Mouse (Mus musculus): ENCODE measurements around the gene Cbr3. TPM values are rescaled to one million over a fixed set of nuclear protein-coding genes. Genes with fewer than 3 reads are reported as not detected.
A peak's percentile ranks its signal among the peaks of the same experiment; 100 is the strongest.
"Not testable (repeated sequence)": the region's sequence is repeated elsewhere in the genome, so short reads cannot be mapped to it uniquely, and the experiment has no call there.

The Cbr3 gene
- polyA plus RNA-seq, 1 experiment from 2014 or later: 1.6 TPM

DNA sequence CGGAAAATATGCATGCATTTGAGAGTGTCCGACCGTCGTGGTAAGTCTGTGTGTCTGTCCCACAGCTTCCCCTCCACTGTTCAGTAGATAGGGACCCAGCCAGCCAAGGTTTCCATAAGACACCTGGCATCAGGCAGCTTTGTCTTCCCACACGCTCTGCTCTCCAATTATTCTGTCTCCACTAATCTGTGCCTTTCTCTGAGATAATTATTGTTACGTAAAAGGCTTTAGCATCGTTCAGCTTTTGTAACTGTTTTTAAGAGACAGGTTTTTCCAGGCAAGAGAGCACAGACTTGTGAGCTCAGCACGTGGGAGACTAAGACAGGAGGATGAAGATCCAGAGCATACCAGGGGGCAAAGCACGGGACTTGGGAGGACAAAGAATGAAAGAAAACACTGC is 3.9 kb upstream of the Cbr3 start:
- no peak overlapping the region for H3K4me3 ChIP-seq (replicated peaks; ENCODE audit: low read length)
- no peaks in the 10 kb centered on the region for H3K9me3 ChIP-seq (ENCODE audit: control insufficient read depth, low read length)
- no peaks in the 10 kb centered on the region for H3K36me3 ChIP-seq (ENCODE audit: control insufficient read depth, insufficient read depth)
- ATAC-seq: no peak
- H3K9ac ChIP-seq (replicated peaks; ENCODE audit: low read depth, low read length): no peak overlapping the region
- peaks cover 18% of the 10 kb centered on the region for H3K4me1 ChIP-seq (replicated peaks; ENCODE audit: control insufficient read depth, insufficient read depth, low read length)
- H3K27ac ChIP-seq (ENCODE audit: low read length): no peak overlapping the region
- no peak overlapping the region for H3K4me2 ChIP-seq (ENCODE audit: low read length)
- 42% methylated on average over 9 of the region's 9 CpGs for WGBS
- H3K27me3 ChIP-seq (replicated peaks; ENCODE audit: control insufficient read depth, insufficient read depth, low read length): peaks cover 19% of the 10 kb centered on the region

DNA sequence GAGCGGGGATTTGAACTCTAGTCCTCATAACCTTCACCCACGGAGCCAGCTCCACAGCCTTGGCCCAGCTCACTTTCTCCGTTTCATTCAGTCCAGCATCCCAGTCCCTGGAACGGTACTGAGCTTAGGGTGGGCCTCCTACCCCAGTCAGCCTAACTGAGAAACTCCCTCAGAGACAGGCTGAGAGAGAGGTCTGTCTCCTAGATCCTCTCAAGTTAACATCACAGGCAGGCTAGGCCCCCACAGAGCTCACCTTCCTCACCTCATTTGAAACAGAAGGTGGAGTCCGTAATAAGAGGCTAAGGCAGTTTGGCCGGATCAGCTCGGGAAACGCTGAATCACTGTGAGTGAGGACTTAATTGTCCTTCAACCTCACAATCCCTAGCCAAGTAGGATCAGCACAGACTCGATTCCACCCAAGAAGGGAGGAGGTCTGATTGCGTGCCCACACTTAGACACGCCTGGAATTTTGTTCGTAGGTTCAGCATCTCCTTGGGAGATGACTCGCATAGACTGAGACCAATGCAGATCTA is 793 bp upstream of the Cbr3 start:
- H3K27me3 ChIP-seq (replicated peaks; ENCODE audit: control insufficient read depth, insufficient read depth, low read length): peaks cover 32% of the 10 kb centered on the region
- no peaks in the 10 kb centered on the region for H3K36me3 ChIP-seq (ENCODE audit: control insufficient read depth, insufficient read depth)
- no peak for ATAC-seq
- peak overlapping the region; percentile 33 for H3K4me3 ChIP-seq (replicated peaks; ENCODE audit: low read length)
- H3K9ac ChIP-seq (replicated peaks; ENCODE audit: low read depth, low read length): no peak overlapping the region
- H3K4me1 ChIP-seq (replicated peaks; ENCODE audit: control insufficient read depth, insufficient read depth, low read length): peaks cover 20% of the 10 kb centered on the region
- H3K9me3 ChIP-seq (ENCODE audit: control insufficient read depth, low read length): no peaks in the 10 kb centered on the region; the same call in 1 of the 2 replicates
- peak overlapping the region; percentile 65; the same call in 1 of the 2 replicates for H3K4me2 ChIP-seq (ENCODE audit: low read length)
- H3K27ac ChIP-seq (ENCODE audit: low read length): no peak overlapping the region
- WGBS: 22% methylated on average over 13 of the region's 13 CpGs

DNA sequence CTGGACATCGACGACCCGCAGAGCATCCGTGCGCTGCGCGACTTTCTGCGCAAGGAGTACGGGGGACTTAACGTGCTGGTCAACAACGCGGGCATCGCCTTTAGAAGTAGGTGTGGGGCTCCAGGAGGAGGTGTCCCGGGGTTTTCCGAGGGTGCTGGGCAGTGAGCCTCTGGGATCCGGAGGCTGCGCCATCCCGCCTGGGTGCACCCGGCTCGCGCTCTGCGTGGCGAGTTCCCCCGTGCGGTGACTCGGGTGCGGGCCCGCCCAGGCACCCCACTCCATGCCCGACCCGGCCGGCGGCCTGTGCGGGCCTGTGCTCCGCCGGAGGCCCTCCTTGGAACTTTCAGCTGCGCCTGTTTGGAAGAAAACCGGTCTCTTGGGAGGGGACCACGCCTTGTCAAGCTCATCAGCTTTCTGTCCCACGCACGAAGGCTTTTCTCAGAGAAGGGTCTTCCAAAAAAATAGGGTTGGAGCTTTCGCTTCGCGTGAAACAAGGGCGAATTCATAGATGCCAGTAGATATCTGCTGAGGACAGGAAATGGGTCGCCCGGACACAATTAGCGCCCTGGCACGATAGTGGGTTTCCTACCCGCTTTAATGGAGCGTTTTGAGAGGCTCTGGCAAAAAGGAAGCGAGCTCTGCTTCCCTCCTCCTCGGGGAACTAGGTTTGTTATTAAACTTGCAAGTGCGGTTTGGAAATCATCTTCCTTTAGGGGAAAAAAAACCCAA is 657 bp downstream of the Cbr3 start:
- Histone ChIP-seq H3K4me3 (replicated peaks; ENCODE audit: low read length) (peak overlapping the region; percentile 33), H3K27me3 (replicated peaks; ENCODE audit: control insufficient read depth, insufficient read depth, low read length) (peaks cover 32% of the 10 kb centered on the region), H3K4me1 (replicated peaks; ENCODE audit: control insufficient read depth, insufficient read depth, low read length) (peaks cover 20% of the 10 kb centered on the region), H3K9ac (replicated peaks; ENCODE audit: low read depth, low read length) (peak overlapping the region; percentile 8), H3K27ac (ENCODE audit: low read length) (no peak overlapping the region), H3K9me3 (ENCODE audit: control insufficient read depth, low read length) (no peaks in the 10 kb centered on the region; the same call in 1 of the 2 replicates), H3K4me2 (ENCODE audit: low read length) (peak overlapping the region; percentile 65), H3K36me3 (ENCODE audit: control insufficient read depth, insufficient read depth) (no peaks in the 10 kb centered on the region)
- 0 out of 2 replicates have a peak, but pooled peaks have one; percentile 51 for ATAC-seq
- under 1% methylated on average over 50 of the region's 53 CpGs for WGBS

DNA sequence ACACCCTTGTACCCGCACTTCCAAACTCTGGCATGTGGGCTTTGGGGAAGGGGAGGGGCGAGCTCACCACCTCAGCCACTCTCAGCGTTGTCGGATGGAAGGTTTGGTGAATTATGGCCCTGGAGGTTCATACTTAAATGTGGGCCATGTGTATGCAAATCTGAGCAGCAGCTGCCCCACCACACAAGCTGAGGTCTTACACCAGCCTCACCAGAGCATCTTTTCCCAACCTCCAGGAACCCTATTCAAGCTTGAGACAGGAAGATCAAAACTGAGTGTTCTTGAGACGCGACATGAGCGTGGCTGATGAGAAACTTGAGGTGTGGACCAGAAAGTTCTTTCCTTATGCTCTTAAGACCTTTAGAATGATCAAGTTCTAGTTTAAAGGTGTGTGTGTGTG is 1.4 kb downstream of the Cbr3 start:
- peak overlapping the region; percentile 65; the same call in 1 of the 2 replicates for H3K4me2 ChIP-seq (ENCODE audit: low read length)
- H3K9me3 ChIP-seq (ENCODE audit: control insufficient read depth, low read length): no peaks in the 10 kb centered on the region; the same call in 1 of the 2 replicates
- whole genome bisulfite sequencing: 32% methylated on average over 7 of the region's 7 CpGs
- H3K9ac ChIP-seq (replicated peaks; ENCODE audit: low read depth, low read length): no peak overlapping the region
- no peak overlapping the region for H3K27ac ChIP-seq (ENCODE audit: low read length)
- H3K36me3 ChIP-seq (ENCODE audit: control insufficient read depth, insufficient read depth): no peaks in the 10 kb centered on the region
- peaks cover 20% of the 10 kb centered on the region for H3K4me1 ChIP-seq (replicated peaks; ENCODE audit: control insufficient read depth, insufficient read depth, low read length)
- ATAC-seq: no peak
- no peak overlapping the region for H3K4me3 ChIP-seq (replicated peaks; ENCODE audit: low read length)
- H3K27me3 ChIP-seq (replicated peaks; ENCODE audit: control insufficient read depth, insufficient read depth, low read length): peaks cover 32% of the 10 kb centered on the region

DNA sequence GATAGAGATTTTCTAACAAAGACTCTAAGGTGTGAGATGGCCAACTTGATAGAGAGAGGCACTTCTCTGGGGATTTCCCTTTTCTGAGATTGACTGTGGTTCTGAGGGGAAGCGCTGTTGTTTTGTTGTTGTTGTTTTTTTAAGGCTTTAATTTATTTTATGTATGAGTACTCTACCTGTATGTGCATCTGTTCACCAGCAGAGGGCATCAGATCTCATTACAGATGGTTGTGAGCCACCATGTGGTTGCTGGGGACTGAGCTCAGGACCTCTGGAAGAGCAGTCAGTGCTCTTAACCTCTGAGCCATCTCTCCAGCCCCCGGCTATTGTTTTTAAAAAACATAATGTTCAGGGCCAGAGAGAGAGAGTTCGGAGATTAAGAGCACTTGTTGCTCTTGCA is 2.8 kb downstream of the Cbr3 start:
- H3K4me1 ChIP-seq (replicated peaks; ENCODE audit: control insufficient read depth, insufficient read depth, low read length): peaks cover 20% of the 10 kb centered on the region
- H3K4me3 ChIP-seq (replicated peaks; ENCODE audit: low read length); H3K9ac ChIP-seq (replicated peaks; ENCODE audit: low read depth, low read length); H3K9me3 ChIP-seq (ENCODE audit: control insufficient read depth, low read length); H3K4me2 ChIP-seq (ENCODE audit: low read length); H3K27ac ChIP-seq (ENCODE audit: low read length); H3K36me3 ChIP-seq (ENCODE audit: control insufficient read depth, insufficient read depth); ATAC-seq: not testable (repeated sequence)
- 98% methylated on average over 3 of the region's 3 CpGs for WGBS
- H3K27me3 ChIP-seq (replicated peaks; ENCODE audit: control insufficient read depth, insufficient read depth, low read length): peaks cover 30% of the 10 kb centered on the region

DNA sequence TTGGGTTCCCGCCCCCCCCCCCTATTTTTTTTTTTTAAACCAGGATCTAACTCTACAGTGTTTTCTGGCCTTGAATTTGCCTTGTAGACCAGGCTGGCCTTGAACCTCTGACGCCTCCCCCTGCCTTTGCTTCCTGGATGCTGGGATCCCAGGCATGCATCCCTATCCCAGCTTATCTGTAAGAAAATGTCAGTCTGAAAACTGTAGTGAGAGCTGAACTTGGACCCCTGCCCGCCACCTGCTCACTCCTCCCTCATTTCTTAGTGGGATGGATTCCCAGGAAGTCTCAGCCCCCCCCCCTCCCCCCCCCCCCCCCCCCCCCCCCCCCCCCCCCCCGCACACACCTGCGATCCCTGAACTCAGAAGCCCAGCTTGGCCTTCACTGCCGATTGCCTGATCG is 3.4 kb downstream of the Cbr3 start:
- H3K27me3 ChIP-seq (replicated peaks; ENCODE audit: control insufficient read depth, insufficient read depth, low read length): peaks cover 25% of the 10 kb centered on the region
- no peak overlapping the region for H3K4me2 ChIP-seq (ENCODE audit: low read length)
- no peaks in the 10 kb centered on the region for H3K36me3 ChIP-seq (ENCODE audit: control insufficient read depth, insufficient read depth)
- H3K9me3 ChIP-seq (ENCODE audit: control insufficient read depth, low read length): no peaks in the 10 kb centered on the region; the same call in 1 of the 2 replicates
- 96% methylated on average over 5 of the region's 7 CpGs for WGBS
- ATAC-seq: no peak
- no peak overlapping the region for H3K9ac ChIP-seq (replicated peaks; ENCODE audit: low read depth, low read length)
- peaks cover 20% of the 10 kb centered on the region for H3K4me1 ChIP-seq (replicated peaks; ENCODE audit: control insufficient read depth, insufficient read depth, low read length)
- H3K4me3 ChIP-seq (replicated peaks; ENCODE audit: low read length): no peak overlapping the region
- H3K27ac ChIP-seq (ENCODE audit: low read length): no peak overlapping the region

DNA sequence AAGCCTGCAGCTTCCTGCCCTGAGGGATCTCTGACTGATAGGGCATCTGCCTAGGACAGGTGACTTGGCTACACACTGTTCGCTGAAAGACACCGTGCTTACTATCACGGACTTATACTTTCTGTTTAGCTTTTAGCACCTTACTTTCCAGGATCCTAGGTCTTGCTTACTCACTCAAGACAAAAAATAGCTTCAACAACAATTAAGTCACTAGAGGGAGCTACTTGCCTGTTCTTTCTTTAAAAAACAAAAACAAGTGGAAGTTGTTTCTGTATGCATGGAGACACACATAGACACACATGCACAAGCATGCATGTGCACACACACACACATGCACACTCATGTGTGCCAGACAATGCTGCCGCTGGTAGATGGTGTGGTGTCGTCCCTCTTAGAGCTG is 3.9 kb downstream of the Cbr3 start:
- H3K4me2 ChIP-seq (ENCODE audit: low read length): no peak overlapping the region
- H3K4me1 ChIP-seq (replicated peaks; ENCODE audit: control insufficient read depth, insufficient read depth, low read length): peaks cover 20% of the 10 kb centered on the region
- ATAC-seq: no peak
- H3K27ac ChIP-seq (ENCODE audit: low read length): no peak overlapping the region
- H3K9me3 ChIP-seq (ENCODE audit: control insufficient read depth, low read length): no peaks in the 10 kb centered on the region; the same call in 1 of the 2 replicates
- no peaks in the 10 kb centered on the region for H3K36me3 ChIP-seq (ENCODE audit: control insufficient read depth, insufficient read depth)
- H3K27me3 ChIP-seq (replicated peaks; ENCODE audit: control insufficient read depth, insufficient read depth, low read length): peaks cover 20% of the 10 kb centered on the region
- 53% methylated on average over 5 of the region's 5 CpGs for WGBS
- no peak overlapping the region for H3K9ac ChIP-seq (replicated peaks; ENCODE audit: low read depth, low read length)
- no peak overlapping the region for H3K4me3 ChIP-seq (replicated peaks; ENCODE audit: low read length)

DNA sequence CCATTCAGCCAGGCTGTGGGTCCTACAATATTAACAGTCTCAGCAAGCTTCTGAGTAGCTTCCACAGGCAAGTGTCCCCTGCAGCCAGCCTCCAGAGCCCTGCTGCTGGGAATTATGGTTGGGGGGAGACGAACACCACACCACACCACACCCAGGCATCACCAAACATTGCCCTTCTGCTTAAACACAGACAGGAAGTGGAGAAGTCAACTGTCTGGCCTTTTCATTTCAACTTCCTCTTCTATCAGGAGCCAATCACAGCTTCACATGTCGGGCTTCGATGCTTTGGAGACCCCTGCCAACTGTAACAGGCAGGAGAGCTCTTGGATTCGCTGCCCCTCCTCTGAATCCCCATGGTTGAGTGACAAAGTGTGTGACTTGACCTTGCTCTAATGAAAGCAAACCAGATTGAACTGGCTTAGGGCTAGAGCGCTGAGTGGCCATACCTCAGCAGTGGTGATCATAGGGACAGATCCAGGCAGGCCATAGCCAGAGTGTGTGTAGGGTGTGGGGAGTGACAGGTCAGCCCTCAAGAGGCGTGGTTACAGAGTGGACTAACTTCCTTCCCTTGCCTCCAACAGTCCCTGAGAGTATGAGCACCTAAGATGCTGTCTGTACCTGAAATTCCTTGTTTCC is 8.3 kb downstream of the Cbr3 start:
- Histone ChIP-seq H3K9ac (replicated peaks; ENCODE audit: low read depth, low read length) (no peak overlapping the region), H3K9me3 (ENCODE audit: control insufficient read depth, low read length) (no peaks in the 10 kb centered on the region), H3K27ac (ENCODE audit: low read length) (no peak overlapping the region), H3K4me2 (ENCODE audit: low read length) (no peak overlapping the region), H3K27me3 (replicated peaks; ENCODE audit: control insufficient read depth, insufficient read depth, low read length) (no peaks in the 10 kb centered on the region; the same call in 1 of the 2 replicates), H3K4me3 (replicated peaks; ENCODE audit: low read length) (no peak overlapping the region), H3K4me1 (replicated peaks; ENCODE audit: control insufficient read depth, insufficient read depth, low read length) (no peaks in the 10 kb centered on the region), H3K36me3 (ENCODE audit: control insufficient read depth, insufficient read depth) (no peaks in the 10 kb centered on the region)
- ATAC-seq: no peak
- WGBS: 81% methylated on average over 6 of the region's 6 CpGs

DNA sequence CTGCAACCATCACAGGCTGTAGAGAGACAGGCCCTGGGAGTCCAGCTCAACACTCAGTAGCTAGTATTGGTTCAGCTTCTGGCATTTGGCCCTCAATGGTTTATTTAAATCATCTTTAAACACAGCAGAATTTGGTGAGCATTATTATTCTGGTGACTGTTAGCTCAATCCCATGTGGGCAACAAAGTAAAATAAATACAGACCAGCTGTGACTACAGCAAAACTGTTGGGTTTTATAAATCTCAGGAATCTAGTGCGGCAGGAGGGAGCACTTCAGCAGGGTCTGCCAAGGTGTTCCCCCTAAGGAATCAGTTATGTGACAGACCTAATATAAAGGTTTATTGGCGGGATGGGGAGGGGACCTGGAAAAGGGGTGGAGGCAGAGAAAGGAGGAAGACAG is 9.7 kb downstream of the Cbr3 start:
- no peak for ATAC-seq
- 84% methylated on average over 2 of the region's 2 CpGs for WGBS
- no peak overlapping the region for H3K4me3 ChIP-seq (replicated peaks; ENCODE audit: low read length)
- no peaks in the 10 kb centered on the region; the same call in 1 of the 2 replicates for H3K27me3 ChIP-seq (replicated peaks; ENCODE audit: control insufficient read depth, insufficient read depth, low read length)
- H3K36me3 ChIP-seq (ENCODE audit: control insufficient read depth, insufficient read depth): no peaks in the 10 kb centered on the region
- H3K4me2 ChIP-seq (ENCODE audit: low read length): no peak overlapping the region
- H3K4me1 ChIP-seq (replicated peaks; ENCODE audit: control insufficient read depth, insufficient read depth, low read length): no peaks in the 10 kb centered on the region
- H3K27ac ChIP-seq (ENCODE audit: low read length): no peak overlapping the region
- no peak overlapping the region for H3K9ac ChIP-seq (replicated peaks; ENCODE audit: low read depth, low read length)
- H3K9me3 ChIP-seq (ENCODE audit: control insufficient read depth, low read length): no peaks in the 10 kb centered on the region
